Mouse (Mus musculus): Measurements from ENCODE around the gene B4galt5.

DNA sequence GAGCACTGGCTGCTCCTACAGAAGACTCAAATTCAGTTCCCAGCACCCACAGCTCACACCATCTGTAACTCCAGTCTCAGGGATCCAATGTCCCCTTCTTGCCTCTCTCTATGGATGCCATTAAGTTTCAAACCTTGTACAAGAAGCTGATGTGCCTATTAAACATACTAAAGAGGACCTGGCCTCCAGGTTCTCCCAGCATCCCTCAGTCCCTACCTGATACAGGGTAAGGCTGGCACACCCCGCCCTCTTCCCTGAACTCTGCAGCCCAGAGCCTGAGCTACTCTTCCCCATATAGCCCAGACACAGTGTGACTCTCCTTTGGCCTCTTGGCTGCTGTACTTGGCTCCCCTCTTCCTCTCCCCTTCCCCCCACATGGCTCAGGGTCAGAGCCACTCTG lies 38.9 kb downstream of the B4galt5 start:
- TF ChIP-seq CTCF (IDR thresholded peaks at IDR 0.05; ENCODE audit: low read depth) (no peak), EP300 (IDR thresholded peaks at IDR 0.05; ENCODE audit: low read depth) (no peak)

All from heart, postnatal 0 days (tissue).